Mouse (Mus musculus): ENCODE results near the gene Ntm.

Gene Ntm

GRCm38 (mm10) chr9:29087656-29088055 lies 875.3 kb downstream of the Ntm start:
- no peak for DNase-seq (ENCODE audit: low read depth in 2 of 2, low spot score in 2 of 2)

DNA sequence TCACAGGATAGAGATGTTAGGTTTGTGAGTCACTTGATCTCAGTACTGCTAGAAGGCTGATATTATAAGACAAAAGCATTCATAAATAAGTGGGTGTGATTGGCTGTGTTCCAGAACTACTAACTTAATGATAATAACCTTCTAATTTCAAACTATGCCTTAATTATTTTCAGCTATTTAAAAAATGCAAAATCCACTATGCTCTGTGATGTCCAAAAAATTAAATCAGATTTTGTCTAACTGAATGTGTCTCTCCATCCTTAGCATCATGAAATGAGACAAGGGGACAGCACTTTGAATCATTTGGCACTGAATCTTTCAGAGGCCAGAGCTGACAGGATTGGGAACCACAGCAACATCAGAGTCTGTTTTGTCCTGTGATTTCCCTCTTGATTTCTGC lies 875.8 kb downstream of the Ntm start:
- no peak for DNase-seq (ENCODE audit: low read depth in 2 of 2, low spot score in 2 of 2)

DNA sequence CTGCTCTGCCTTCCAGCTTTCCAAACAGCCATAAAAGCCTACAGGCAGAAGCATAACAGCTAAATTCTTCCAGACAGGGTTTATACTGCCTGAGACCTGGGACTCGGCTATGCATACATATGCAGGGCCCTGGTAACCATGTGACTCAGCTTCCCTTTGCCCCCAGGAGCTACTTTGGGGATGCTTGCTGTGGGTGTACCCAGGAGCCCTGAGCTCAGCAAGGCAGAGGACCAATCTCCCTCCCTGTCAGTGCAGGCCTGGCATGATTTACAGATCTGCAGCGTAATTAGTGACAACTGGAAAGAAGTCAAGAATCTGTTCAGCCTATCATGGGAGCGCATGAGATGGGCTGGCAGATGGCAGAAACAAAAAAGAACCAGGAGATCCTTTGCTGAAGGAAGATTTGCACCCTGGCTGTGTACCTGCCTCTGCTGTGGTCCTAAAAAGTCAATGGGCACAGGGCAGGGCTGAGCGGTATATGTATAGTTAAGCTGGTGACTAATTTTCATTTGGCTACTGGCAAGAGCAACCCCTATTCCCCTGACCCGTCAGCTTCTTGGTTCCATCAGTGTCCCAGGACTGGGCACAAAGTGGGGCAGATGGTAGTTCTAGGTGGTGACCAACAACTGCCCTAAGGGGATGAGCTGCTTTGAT lies 886.9 kb downstream of the Ntm start:
- no peak for DNase-seq (ENCODE audit: low read depth in 2 of 2, low spot score in 2 of 2)

DNA sequence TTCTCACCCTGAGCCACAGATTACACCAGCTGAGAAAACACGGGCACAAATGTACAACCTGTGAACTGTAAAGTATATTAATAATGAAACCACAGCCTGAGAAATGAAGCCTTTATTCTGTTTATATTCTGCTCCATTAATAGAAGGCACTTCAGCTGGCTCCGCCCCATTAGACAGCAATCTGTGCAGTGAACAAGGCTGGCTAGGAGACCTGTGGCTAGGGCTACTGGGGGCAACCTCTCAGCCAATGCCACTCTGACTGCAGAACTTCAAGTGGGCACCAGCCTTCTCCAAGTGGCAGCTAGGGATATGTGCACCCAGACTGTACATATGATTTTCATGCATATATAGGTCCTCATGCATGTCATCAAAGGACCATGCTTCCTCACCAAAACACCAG lies 887.7 kb downstream of the Ntm start:
- no peak for DNase-seq (ENCODE audit: low read depth in 2 of 2, low spot score in 2 of 2)

GRCm38 (mm10) chr9:29074494-29074893 lies 888.4 kb downstream of the Ntm start:
- no peak for DNase-seq (ENCODE audit: low read depth in 2 of 2, low spot score in 2 of 2)

GRCm38 (mm10) chr9:29071997-29072396 lies 890.9 kb downstream of the Ntm start:
- no peak for DNase-seq (ENCODE audit: low read depth in 2 of 2, low spot score in 2 of 2)

DNA sequence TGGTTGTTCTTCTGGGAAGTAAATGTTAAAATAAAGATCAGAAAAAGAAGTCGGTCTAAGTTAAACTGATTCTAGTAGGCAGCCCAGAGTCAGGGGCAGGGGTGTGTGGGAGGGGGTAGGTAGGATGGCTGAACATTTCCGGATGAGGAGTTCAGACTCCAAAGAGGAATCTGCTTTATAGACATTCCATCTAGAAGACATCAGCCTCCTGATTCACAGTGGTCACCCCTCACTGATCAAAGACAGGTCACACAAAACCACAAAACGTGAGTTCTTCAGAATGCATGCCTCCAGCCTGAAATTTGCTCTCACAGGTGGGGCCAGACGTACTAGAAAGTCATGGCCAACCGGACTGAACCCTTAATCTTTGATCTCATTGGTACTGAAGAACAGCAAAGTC lies 895.4 kb downstream of the Ntm start:
- DNase-seq (ENCODE audit: low read depth in 2 of 2, low spot score in 2 of 2) = no peak

GRCm38 (mm10) chr9:29060293-29060692 lies 902.6 kb downstream of the Ntm start:
- DNase-seq (ENCODE audit: low read depth in 2 of 2, low spot score in 2 of 2) = no peak

- no peak for DNase-seq (ENCODE audit: low read depth in 2 of 2, low spot score in 2 of 2)
Measured at GRCm38 (mm10) chr9:29058811-29059210, 904.1 kb downstream of the Ntm start.

DNA sequence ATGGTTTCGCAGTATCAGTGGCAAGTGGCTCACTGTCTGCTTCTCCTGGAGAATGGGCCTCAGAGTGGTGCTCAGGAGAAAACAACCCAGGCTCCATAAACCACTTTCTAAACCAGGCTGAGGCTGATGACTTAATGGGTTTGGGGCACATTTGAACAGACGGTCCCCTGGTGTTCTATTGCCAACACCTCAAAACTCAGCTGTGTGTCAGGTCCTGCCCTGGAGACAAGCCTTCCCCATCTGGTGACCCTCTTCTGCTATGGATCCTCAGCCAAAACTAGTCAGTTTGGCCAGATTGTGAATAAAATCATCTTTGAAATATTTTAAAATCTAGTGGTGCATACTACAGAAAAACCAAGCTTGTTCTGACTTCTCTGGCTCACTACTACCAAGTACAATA lies 907.3 kb downstream of the Ntm start:
- no peak for DNase-seq (ENCODE audit: low read depth in 2 of 2, low spot score in 2 of 2)

- no peak for DNase-seq (ENCODE audit: low read depth in 2 of 2, low spot score in 2 of 2)
Measured at GRCm38 (mm10) chr9:29036466-29036865, 926.5 kb downstream of the Ntm start.

DNA sequence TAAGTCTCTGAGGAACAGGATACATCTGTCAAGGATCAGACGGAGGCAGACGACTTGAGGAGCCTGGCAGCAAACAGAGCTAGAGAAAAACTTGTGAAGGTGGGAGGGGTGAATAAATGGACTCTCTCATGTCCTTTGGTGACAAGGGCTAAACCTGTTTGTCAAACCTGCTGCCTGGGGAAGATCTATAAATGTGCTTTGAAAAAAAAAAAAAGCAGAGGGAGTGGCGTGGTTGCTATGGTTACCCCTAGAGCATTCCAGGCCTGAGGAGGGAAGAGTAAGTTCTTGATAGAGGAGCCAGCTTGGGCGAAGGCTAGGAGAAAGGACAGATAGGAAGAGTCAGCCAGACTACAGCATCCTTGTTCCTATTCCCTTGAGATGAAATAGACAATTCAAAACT lies 926.9 kb downstream of the Ntm start:
- DNase-seq (ENCODE audit: low read depth in 2 of 2, low spot score in 2 of 2) = no peak

GRCm38 (mm10) chr9:29026410-29026809 lies 936.5 kb downstream of the Ntm start:
- no peak for DNase-seq (ENCODE audit: low read depth in 2 of 2, low spot score in 2 of 2)

GRCm38 (mm10) chr9:29025603-29026002 lies 937.3 kb downstream of the Ntm start:
- no peak for DNase-seq (ENCODE audit: low read depth in 2 of 2, low spot score in 2 of 2)

GRCm38 (mm10) chr9:29025104-29025503 lies 937.8 kb downstream of the Ntm start:
- DNase-seq (ENCODE audit: low read depth in 2 of 2, low spot score in 2 of 2) = no peak

DNA sequence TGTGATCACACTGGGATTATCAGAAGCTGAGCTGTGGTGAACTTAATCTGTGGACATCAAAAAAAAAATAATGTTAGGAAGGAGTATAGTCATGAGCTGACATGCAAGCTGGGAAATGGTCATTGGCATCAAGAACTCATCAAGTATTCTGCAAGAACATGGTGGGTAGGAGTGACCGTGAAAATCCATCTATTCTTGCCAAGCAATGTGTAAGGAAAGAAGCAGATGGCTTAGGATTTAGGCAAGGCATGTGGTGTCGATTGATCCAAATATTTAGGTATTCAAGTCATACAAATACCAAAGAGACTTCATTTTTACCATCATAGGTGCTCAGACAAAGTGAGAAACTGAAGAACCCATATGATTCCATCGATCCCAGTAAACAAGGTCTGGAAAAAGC lies 946.1 kb downstream of the Ntm start:
- no peak for DNase-seq (ENCODE audit: low read depth in 2 of 2, low spot score in 2 of 2)

- no peak for DNase-seq (ENCODE audit: low read depth in 2 of 2, low spot score in 2 of 2)
Measured at GRCm38 (mm10) chr9:29013881-29014280, 949.1 kb downstream of the Ntm start.

GRCm38 (mm10) chr9:29012541-29012940 lies 950.4 kb downstream of the Ntm start:
- no peak for DNase-seq (ENCODE audit: low read depth in 2 of 2, low spot score in 2 of 2)

GRCm38 (mm10) chr9:29011476-29011875 lies 951.5 kb downstream of the Ntm start:
- no peak for DNase-seq (ENCODE audit: low read depth in 2 of 2, low spot score in 2 of 2)

DNA sequence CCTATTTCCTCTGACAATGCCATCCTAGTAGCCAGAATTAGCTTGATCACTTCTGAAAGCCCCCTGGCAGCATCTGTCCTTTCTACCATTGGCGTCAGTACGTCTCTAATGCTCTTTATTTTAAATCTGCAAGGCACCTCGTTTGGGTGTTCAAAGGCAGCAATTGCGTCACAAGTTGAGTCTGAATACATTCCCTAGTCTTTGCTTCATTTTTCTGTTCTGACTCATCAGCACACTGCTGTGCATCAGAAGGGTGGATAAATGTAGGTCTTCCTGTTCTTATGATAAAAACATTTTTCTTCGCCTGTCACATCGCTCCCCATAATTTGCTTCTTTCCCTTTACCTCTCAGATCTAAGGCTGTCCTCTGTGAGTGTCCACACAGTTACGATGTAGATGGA lies 958.4 kb downstream of the Ntm start:
- DNase-seq (ENCODE audit: low read depth in 2 of 2, low spot score in 2 of 2) = no peak

- no peak for DNase-seq (ENCODE audit: low read depth in 2 of 2, low spot score in 2 of 2)
Measured at GRCm38 (mm10) chr9:28999951-29000351, 963.0 kb downstream of the Ntm start.

- no peak for DNase-seq (ENCODE audit: low read depth in 2 of 2, low spot score in 2 of 2)
Measured at GRCm38 (mm10) chr9:28977275-28977674, 985.7 kb downstream of the Ntm start.

GRCm38 (mm10) chr9:28969455-28969854 lies 993.5 kb downstream of the Ntm start:
- DNase-seq (ENCODE audit: low read depth in 2 of 2, low spot score in 2 of 2) = no peak
